Mouse (Mus musculus) lung, postnatal 4 days (tissue): ENCODE data around the gene Ppp2r2c.
A peak's percentile ranks its signal among the peaks of the same experiment; 100 is the strongest.
"Not testable (repeated sequence)": the region's sequence is repeated elsewhere in the genome, so short reads cannot be mapped to it uniquely, and the experiment has no call there.

Experiments
- DNase-seq, 2 experiments: peaks; one replicate each; pipeline ENCODE4 v3.0.0; 2021

The Ppp2r2c gene

DNA sequence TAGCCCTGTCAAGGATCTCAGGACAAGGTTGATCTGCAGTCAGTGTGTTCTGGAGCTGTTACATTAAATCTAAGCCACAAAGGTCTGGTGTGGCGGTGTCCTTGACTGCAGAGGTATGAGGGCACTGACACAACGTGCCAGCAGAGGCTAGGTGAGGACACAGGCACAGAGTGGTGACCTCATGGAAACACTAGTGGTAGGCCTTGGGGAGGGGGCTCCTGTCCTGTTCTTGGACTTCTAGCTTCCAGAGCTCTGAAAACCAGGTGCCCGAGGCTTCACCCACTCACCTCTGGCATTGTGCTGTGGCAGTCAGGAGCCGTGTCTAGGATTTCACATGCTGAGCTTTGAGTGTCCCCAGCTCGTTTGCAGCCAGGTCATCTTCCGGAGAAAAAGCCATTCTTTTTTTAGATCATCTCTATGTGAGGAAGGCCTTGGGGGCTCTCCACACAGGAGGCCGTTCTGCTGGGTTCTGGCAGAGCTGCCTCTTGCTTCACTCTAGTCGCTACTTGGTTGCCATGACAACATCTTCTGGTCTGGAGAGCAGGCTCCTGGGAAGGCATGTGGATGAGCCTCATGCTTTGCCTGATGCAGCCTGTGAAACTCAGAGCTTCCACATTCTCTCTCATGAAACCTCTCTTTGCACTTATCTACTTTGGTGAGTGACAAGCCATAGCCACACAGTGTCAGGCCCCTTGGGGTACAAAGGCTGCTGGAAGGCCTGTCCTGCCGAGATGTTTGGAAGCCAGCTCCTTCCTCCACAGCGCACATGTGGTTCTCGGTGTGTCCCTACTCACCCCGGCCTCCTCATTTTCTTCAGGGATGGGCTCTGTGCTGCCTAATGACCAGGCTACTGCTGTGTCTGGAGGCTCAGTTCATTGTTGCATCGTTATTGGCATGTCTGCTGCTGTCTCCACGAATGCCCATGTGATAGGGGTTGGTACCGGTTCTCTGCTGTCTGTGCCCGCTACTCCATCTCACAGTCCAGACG, 67.5 kb downstream of the Ppp2r2c start:
- no peak for DNase-seq

- no peak for DNase-seq
These were observed 68.2 kb downstream of the Ppp2r2c start for GRCm38 (mm10) chr5:36936548-36936947.

GRCm38 (mm10) chr5:36938021-36938420, 69.7 kb downstream of the Ppp2r2c start:
- no peak for DNase-seq

DNA sequence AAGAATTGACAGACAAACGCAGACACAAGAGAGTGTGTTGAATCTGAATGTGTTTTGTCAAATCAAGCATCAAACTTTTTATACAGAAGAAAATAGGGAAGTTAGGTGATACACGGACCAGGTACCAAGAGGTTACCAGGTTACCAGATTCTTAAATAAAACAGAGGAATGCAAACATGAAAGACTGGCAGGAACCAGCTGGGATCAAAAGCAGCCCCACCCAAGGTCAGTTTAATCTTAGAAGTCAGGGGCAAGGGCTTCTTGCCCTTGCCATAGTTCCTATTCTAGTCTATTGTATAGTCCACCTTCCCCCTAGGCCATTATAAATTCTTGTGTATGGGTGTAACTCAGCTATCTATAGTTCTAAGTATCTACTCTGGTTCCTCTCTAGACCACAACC, 70.7 kb downstream of the Ppp2r2c start:
- DNase-seq: not testable (repeated sequence)

DNA sequence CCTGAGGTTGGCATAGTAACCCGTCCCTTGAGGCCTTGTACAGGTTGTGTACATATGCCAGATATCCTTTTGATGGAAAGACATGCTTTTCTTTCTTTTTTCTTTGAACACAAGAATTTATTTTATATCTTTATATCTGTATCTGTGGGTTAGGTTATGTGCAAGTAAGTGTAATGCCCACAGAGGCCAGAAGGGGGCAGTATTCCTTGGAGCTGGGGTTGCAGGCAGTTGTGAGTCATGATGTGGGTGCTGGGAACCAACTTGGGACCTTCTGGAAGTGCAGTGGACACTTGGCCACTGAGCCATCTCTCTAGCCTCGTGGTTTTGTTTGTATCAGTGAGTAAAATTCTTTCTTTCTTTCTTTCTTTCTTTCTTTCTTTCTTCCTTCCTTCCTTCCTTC, 74.1 kb downstream of the Ppp2r2c start:
- no peak for DNase-seq

GRCm38 (mm10) chr5:36944552-36944951, 76.2 kb downstream of the Ppp2r2c start:
- no peak for DNase-seq

DNA sequence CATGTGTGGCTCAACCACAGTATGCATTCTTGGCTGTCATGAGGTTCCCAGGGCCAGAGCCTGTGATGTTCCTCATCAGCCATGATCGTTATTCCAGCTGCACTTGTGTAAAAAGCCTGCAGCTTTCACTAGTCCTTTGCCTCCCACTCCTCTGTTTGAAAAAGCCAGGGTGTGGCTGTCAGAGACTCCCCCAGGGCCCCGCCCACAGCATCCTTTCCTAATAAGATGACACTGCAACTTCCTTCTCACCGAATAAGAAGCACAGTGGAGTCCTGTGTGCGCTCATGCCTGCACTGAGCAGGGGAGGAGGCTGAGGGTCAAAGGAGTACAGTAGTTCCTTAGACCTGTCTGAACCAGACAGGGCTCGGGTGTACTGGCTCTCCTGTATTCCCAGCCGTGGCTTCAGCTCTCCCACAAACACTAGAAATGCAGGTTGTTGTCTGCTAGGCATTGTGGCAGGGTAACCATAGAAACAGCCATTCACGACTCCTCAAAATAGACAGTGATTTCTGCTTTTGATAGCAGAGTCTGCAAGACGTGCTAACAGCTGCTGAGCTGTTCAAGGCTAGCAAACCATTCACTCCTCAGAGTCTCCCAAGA, 76.9 kb downstream of the Ppp2r2c start:
- DNase-seq: no peak

DNA sequence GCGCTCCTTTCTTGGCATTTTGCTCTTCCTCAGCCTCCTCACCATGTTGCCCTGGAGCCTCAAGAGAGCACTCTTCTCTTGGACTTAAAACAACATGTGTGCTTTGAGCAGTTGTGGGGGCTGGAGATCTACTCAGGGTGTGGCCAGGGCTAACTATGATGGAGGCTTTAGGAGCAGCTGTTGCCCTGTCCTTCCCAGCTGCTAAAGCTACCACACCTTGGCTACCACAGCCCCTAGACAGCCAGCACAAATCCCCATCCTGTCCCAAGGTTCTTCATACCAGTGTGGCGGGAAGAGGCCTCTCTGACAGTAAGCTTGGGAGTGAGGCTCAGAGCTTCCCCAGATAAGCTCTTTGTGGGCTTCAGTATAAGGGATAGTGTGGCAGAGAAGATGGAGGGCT, 77.4 kb downstream of the Ppp2r2c start:
- DNase-seq: no peak

DNA sequence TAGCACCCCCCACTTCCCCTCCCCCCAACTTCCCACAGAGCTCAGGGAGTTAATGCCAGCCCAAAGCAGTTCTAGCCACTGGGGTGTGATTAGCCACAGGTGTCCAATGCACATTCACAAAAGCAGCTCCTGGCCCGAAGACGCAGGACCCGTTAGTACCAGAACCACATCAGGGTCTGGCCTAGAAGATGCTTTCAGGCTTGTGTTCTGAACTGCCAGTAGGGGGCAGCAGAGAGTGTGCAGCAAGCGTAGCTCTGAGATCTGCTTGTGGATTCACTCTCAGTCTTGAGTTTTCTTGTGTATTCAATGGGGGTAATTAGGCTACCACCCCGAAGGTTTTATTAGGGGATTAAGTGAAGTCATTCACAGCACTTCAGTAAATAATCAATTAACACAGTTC, 78.1 kb downstream of the Ppp2r2c start:
- peak in 1 of 2 experiments; percentile 51 for DNase-seq

DNA sequence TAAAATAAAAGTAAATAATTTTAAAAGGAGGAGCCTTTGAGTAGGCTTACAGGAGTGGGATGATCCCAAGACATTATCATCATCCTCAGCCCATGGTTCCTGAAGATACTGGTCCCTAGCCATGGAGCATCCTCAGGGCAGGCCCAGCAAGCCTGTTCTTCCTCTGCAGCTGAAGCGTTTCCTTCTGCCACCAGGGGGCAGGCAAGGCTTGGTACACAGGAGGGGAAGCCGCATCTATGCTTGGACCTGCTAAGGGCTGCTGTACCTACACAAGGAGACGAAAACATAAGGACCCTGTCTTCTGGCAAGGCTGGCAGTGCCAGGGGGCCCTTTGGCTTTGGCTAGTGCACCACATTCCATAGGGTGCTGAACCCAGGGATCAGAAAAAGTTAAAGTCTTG, 80.5 kb downstream of the Ppp2r2c start:
- peak; percentile 52 to 73 for DNase-seq

- DNase-seq: no peak
These were observed 82.6 kb downstream of the Ppp2r2c start for GRCm38 (mm10) chr5:36950871-36951270.

DNA sequence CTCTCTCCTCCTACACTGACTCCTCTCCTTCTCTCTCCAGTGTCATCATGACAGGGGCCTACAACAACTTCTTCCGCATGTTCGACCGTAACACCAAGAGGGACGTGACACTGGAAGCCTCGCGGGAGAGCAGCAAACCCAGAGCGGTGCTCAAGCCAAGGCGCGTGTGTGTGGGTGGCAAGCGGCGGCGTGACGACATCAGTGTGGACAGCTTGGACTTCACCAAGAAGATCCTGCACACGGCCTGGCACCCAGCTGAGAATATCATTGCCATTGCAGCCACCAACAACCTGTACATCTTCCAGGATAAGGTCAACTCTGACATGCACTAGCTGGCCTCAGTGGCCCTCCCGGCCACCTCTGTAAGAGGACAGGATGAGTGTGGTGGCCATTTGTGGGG, 84.0 kb downstream of the Ppp2r2c start:
- no peak for DNase-seq

- peak in 1 of 2 experiments; percentile 22 for DNase-seq
These were observed 87.1 kb downstream of the Ppp2r2c start for GRCm38 (mm10) chr5:36955366-36955765.

- peak in 1 of 2 experiments; percentile 71 for DNase-seq
These were observed 90.5 kb downstream of the Ppp2r2c start for GRCm38 (mm10) chr5:36958837-36959236.

GRCm38 (mm10) chr5:36960501-36960900, 92.2 kb downstream of the Ppp2r2c start:
- no peak for DNase-seq

GRCm38 (mm10) chr5:36971587-36971986, 103.3 kb downstream of the Ppp2r2c start:
- DNase-seq: no peak

DNA sequence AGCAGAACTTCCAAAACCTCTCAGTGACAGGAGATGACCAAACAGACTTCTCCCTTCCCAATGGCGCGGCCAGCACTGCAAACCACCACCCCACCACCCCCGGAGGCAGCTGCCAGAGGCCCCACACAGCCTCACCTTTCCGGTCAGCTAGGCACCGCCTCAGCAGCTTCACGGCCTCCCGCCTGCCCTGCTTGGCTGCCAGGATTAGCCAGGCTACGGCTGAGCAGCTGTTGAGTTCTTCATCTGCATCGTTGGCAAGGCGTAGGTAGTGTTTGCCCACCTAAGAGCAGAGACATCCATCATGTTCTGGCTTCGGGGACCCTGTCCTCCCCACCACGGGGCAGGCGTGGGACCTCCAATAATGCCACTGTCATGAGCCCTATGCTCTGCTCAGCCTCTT, 107.0 kb downstream of the Ppp2r2c start:
- DNase-seq: no peak

- DNase-seq: no peak
These were observed 109.5 kb downstream of the Ppp2r2c start for GRCm38 (mm10) chr5:36977809-36978208.

DNA sequence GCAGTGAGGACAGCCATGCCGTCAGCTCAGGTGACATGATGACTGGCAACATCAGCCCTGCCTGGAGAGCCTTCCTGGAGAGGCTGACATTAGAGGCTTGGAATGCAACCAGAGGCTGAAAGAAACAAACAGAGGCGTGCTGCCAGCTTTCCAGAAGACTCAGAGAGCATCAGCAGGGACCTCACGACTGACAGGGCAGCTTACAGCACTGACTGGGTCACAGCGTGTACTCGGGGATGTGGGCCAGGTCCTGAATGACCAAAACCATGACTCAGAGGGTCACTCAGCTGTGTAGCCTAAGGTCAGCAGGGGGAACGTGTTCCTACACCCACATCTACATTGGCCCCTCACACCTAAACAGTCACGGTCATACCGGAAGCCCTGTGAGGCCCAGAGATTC, 110.7 kb downstream of the Ppp2r2c start:
- DNase-seq: peak in 1 of 2 experiments; percentile 11

- no peak for DNase-seq
These were observed 111.3 kb downstream of the Ppp2r2c start for GRCm38 (mm10) chr5:36979631-36980030.

DNA sequence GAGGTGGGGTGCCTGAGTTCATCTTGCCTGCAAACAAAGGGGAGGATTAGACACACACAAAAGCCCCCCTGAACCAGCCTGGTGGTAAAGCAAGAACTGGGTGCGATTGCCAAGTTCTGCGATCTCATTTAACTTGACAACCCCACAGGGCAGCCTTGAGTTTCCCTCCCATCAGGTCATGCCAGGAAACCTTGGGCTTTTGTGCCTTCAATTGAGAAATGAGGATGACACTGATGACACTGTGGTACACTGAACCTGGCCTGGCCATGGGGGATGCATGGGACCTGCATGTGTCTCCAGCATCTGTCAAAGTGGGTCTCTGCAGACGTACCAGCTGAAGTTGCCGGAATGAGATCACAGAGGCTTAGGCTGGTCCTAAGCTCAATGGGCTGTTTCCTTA, 114.0 kb downstream of the Ppp2r2c start:
- DNase-seq: no peak

DNA sequence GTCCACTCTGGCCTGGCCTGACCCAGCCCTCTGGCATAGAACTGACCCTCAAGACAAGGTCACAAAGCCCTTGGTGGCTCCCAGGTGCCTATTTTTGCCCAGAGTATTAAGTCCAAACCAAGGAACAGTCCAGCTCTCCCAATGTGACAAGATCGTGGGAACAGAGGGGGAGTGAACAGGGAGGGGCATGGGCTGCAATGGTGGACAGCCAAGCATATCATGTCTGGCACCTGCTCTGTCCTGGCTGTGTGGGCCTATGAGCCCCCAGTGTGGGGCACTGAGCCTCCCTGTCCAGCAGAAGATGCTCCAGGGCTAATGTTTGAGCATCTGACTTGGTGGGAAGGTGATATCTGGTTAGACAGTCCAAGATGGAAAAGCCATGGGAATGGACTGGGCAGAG, 118.3 kb downstream of the Ppp2r2c start:
- no peak for DNase-seq

DNA sequence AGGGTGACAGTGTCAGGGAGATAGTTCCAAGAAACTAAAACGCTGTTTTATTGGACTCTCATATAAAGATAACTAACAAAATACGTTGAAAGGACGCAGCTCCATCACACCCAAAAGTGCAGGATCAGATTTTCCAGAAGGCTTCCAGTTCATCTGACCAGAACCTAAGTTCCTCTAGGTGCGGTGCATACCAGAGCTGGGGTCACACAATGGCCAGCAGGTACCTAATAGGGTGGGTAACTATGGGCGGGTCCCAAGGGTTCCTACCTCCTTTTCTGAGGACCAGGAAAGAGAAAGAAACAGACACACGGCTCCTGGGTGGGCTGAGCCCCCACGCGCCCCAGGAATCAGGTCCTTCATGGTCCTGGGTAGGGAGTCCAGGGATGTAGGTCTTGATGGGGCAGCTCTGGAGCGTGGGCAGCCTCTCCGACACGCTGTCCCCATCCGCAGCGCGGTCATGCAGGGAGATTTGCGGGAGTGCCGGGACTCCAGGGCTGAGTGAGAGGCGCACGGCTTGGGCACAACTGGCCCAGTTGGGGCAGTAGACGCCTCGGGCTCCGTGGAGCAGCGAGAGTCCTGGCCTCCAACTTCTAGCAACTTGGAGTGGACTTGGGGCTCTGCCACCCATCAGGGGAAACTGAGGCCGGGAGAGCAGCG, 119.9 kb downstream of the Ppp2r2c start:
- DNase-seq: no peak
